Mouse (Mus musculus) CH12.LX (cell line): ENCODE data around the gene Olfr3. TPM values are rescaled to one million over a fixed set of nuclear protein-coding genes. Genes with fewer than 3 reads are reported as not detected.

Experiments used
- DNase-seq: peaks from one replicate; pipeline ENCODE4 v3.0.0-alpha.2; 2013; ENCODE audit errors: extremely low read depth
- H3K27ac ChIP-seq: 2 replicates; pipeline ENCODE4 v1.5.1; 2012; ENCODE audit warnings: low read depth, mild to moderate bottlenecking, control low read depth, moderate library complexity; ENCODE audit not compliant: insufficient read depth
- H3K27me3 ChIP-seq: replicated peaks from 2 replicates; pipeline ENCODE3; 2012; ENCODE audit warnings: inconsistent platforms
- H3K36me3 ChIP-seq, 2 experiments: replicated peaks in 1 of 2; 2 replicates each; pipeline versions ENCODE3 to v1.6.1; 2012; ENCODE audit warnings: inconsistent platforms in 1 of 2, low read length in 1 of 2, mild to moderate bottlenecking in 1 of 2, mixed read lengths in 1 of 2, moderate library complexity in 1 of 2; ENCODE audit not compliant: control insufficient read depth in 1 of 2, insufficient read depth in 1 of 2
- H3K4me1 ChIP-seq, 2 experiments: 2 replicates each; pipeline ENCODE4 v1.6.1; 2012; ENCODE audit warnings: inconsistent platforms in 1 of 2, moderate library complexity in 1 of 2; ENCODE audit not compliant: insufficient read depth in 2 of 2, control insufficient read depth in 1 of 2
- H3K4me2 ChIP-seq: 2 replicates; pipeline ENCODE4 v1.6.1; 2012; ENCODE audit warnings: low read depth, mild to moderate bottlenecking, control low read depth; ENCODE audit not compliant: poor library complexity, insufficient read depth, severe bottlenecking
- H3K4me3 ChIP-seq, 3 experiments: fragments of 150-350 bp in 1 of 3; sonication (generic) in 1 of 3; replicated peaks in 1 of 3; 2 replicates each; pipeline versions ENCODE3 to v1.5.1; 2011 to 2012; ENCODE audit warnings: low read depth in 2 of 3, low read length in 2 of 3, mild to moderate bottlenecking in 2 of 3, moderate library complexity in 2 of 3, control low read depth in 1 of 3, improper control_type of control experiment in 1 of 3, inconsistent platforms in 1 of 3, mixed read lengths in 1 of 3; ENCODE audit not compliant: poor library complexity in 1 of 3
- H3K79me2 ChIP-seq: replicated peaks from 2 replicates; pipeline ENCODE4 v1.6.1; 2012; ENCODE audit warnings: mild to moderate bottlenecking, moderate library complexity; ENCODE audit not compliant: control insufficient read depth, poor library complexity, insufficient read depth, severe bottlenecking; ENCODE audit errors: extremely low read depth
- H3K9ac ChIP-seq: 2 replicates; pipeline ENCODE4 v1.6.1; 2012; ENCODE audit warnings: low read depth, mild to moderate bottlenecking, control low read depth, moderate library complexity; ENCODE audit not compliant: insufficient read depth
- H3K9me3 ChIP-seq: replicated peaks from 2 replicates; pipeline ENCODE3; 2012; ENCODE audit warnings: low read length, inconsistent platforms, mixed read lengths
- EP300 ChIP-seq: IDR thresholded peaks from 2 replicates; pipeline ENCODE4 v1.6.1; 2011; ENCODE audit warnings: low read length, improper control_type of control experiment
- GABPA ChIP-seq: IDR thresholded peaks from 2 replicates; pipeline ENCODE4 v1.6.1; 2012; ENCODE audit warnings: low read depth, low read length, improper control_type of control experiment, inconsistent platforms; ENCODE audit not compliant: insufficient replicate concordance
- MYC ChIP-seq: IDR thresholded peaks from 2 replicates; pipeline ENCODE4 v1.6.1; 2011; ENCODE audit warnings: low read depth, mild to moderate bottlenecking, improper control_type of control experiment, low read length
- NRF1 ChIP-seq: IDR thresholded peaks from 2 replicates; pipeline ENCODE4 v1.6.1; 2014; ENCODE audit warnings: low read depth, mild to moderate bottlenecking, inconsistent platforms, low read length, improper control_type of control experiment, moderate library complexity
- PAX5 ChIP-seq: IDR thresholded peaks from 2 replicates; pipeline ENCODE4 v1.6.1; 2012; ENCODE audit warnings: low read length, inconsistent platforms, mixed read lengths
- POLR2A ChIP-seq: IDR thresholded peaks from 2 replicates; pipeline ENCODE4 v1.6.1; 2011; ENCODE audit warnings: low read depth, mild to moderate bottlenecking, improper control_type of control experiment, low read length
- ZC3H11A ChIP-seq: IDR thresholded peaks from 2 replicates; pipeline ENCODE4 v1.6.1; 2012; ENCODE audit warnings: low read depth, mild to moderate bottlenecking, inconsistent platforms, low read length, improper control_type of control experiment
- dilution Hi-C: fragments of 300-500 bp; cut with MboI; formaldehyde crosslinking; loops from 2 replicates; pipeline ENCODE4 v1.14.3; 2020; ENCODE audit warnings: low sequenced_read_pairs; ENCODE audit not compliant: extremely low pct_unique_long_range_greater_than_20kb, extremely low pct_ligation_motif_present
- in situ Hi-C: fragments of 300-500 bp; cut with MboI; formaldehyde crosslinking; loops from 3 replicates; pipeline ENCODE4 v1.14.3; 2019; ENCODE audit warnings: low sequenced_read_pairs, low pct_ligation_motif_present, low pct_unique_long_range_greater_than_20kb, mixed read lengths
- polyA plus RNA-seq: library from polyadenylated mRNA; unstranded; fragments of >175 nt; gene quantifications from 2 replicates; pipeline ENCODE4 v1.2.1, GENCODE M21; 2012; ENCODE audit warnings: low read depth; ENCODE audit not compliant: insufficient read length
- total RNA-seq, 2 experiments: library from RNA; depleted of rRNA; stranded (reverse); fragments of 300-350 nt in 1 of 2; fragments of >200 nt in 1 of 2; gene quantifications; 2 replicates each; pipeline ENCODE4 v1.2.3; 2012 to 2014

The Olfr3 gene
- total and polyA plus RNA-seq, 3 experiments = not detected

GRCm38 (mm10) chr2:36783976-36784375, 32.9 kb downstream of the Olfr3 start, which contains the start of gene Olfr348:
Gene Olfr348 (plus strand): TSS chr2:36784276.
- DNase-seq = no peak
- H3K4me2 ChIP-seq = no peak within 1 kb of the TSS
- dilution Hi-C loops = no loop called here
- no peak within 1 kb of the TSS for H3K9ac ChIP-seq
- no peak for TF ChIP-seq GABPA
- TF ChIP-seq NRF1 = no peak
- TF ChIP-seq PAX5 = no peak
- TF ChIP-seq POLR2A = no peak
- TF ChIP-seq ZC3H11A = no peak
- TF ChIP-seq EP300 = no peak
- no peak for TF ChIP-seq MYC
- TF ChIP-seq, all 38 proteins: peak for 0
- no peaks in the 10 kb centered on the region for H3K36me3 ChIP-seq
- no peak within 1 kb of the TSS for H3K4me3 ChIP-seq
- no peaks in the 10 kb centered on the region for H3K79me2 ChIP-seq
- H3K9me3 ChIP-seq = no peaks in the 10 kb centered on the region
- peaks cover 31% of the 10 kb centered on the region for H3K27me3 ChIP-seq
- in situ Hi-C loops = no loop called here
- H3K27ac ChIP-seq = no peak within 1 kb of the TSS
- no peaks in the 10 kb centered on the region for H3K4me1 ChIP-seq

Other genes starting within 250 kb of the Olfr3 start
- gene Olfr345, start 177.0 kb downstream of the Olfr3 start, total RNA-seq (2012; rRNA removed) = not detected in 2 replicates
- gene Olfr345, start 177.0 kb downstream of the Olfr3 start, total RNA-seq (2014; rRNA removed) = not detected in 2 replicates
- gene Olfr345, start 177.0 kb downstream of the Olfr3 start, polyA plus RNA-seq = not detected in 2 replicates
- gene Olfr346, start 131.2 kb downstream of the Olfr3 start, total RNA-seq (2012; rRNA removed) = not detected in 2 replicates
- gene Olfr346, start 131.2 kb downstream of the Olfr3 start, total RNA-seq (2014; rRNA removed) = not detected in 2 replicates
- not detected in 2 replicates for gene Olfr346, start 131.2 kb downstream of the Olfr3 start, polyA plus RNA-seq
- not detected in 2 replicates for gene Olfr347, start 85.1 kb downstream of the Olfr3 start, total RNA-seq (2012; rRNA removed)
- gene Olfr347, start 85.1 kb downstream of the Olfr3 start, total RNA-seq (2014; rRNA removed) = not detected in 2 replicates
- gene Olfr347, start 85.1 kb downstream of the Olfr3 start, polyA plus RNA-seq = not detected in 2 replicates
- not detected in 2 replicates for gene Olfr348, start 32.8 kb downstream of the Olfr3 start, total RNA-seq (2012; rRNA removed)
- gene Olfr348, start 32.8 kb downstream of the Olfr3 start, total RNA-seq (2014; rRNA removed) = not detected in 2 replicates
- not detected in 2 replicates for gene Olfr348, start 32.8 kb downstream of the Olfr3 start, polyA plus RNA-seq
- gene Olfr50, start 26.5 kb downstream of the Olfr3 start, total RNA-seq (2012; rRNA removed) = not detected in 2 replicates
- gene Olfr50, start 26.5 kb downstream of the Olfr3 start, total RNA-seq (2014; rRNA removed) = not detected in 2 replicates
- not detected in 2 replicates for gene Olfr50, start 26.5 kb downstream of the Olfr3 start, polyA plus RNA-seq
- not detected in 2 replicates for gene Olfr350, start 29.3 kb upstream of the Olfr3 start, total RNA-seq (2012; rRNA removed)
- not detected in 2 replicates for gene Olfr350, start 29.3 kb upstream of the Olfr3 start, total RNA-seq (2014; rRNA removed)
- not detected in 2 replicates for gene Olfr350, start 29.3 kb upstream of the Olfr3 start, polyA plus RNA-seq
- not detected in 2 replicates for gene Olfr351, start 45.6 kb upstream of the Olfr3 start, total RNA-seq (2012; rRNA removed)
- not detected in 2 replicates for gene Olfr351, start 45.6 kb upstream of the Olfr3 start, total RNA-seq (2014; rRNA removed)
- gene Olfr351, start 45.6 kb upstream of the Olfr3 start, polyA plus RNA-seq = not detected in 2 replicates
- not detected in 2 replicates for gene Olfr352, start 51.4 kb upstream of the Olfr3 start, total RNA-seq (2012; rRNA removed)
- not detected in 2 replicates for gene Olfr352, start 51.4 kb upstream of the Olfr3 start, total RNA-seq (2014; rRNA removed)
- not detected in 2 replicates for gene Olfr352, start 51.4 kb upstream of the Olfr3 start, polyA plus RNA-seq
- gene Olfr353, start 75.9 kb upstream of the Olfr3 start, total RNA-seq (2012; rRNA removed) = not detected in 2 replicates
- not detected in 2 replicates for gene Olfr353, start 75.9 kb upstream of the Olfr3 start, total RNA-seq (2014; rRNA removed)
- not detected in 2 replicates for gene Olfr353, start 75.9 kb upstream of the Olfr3 start, polyA plus RNA-seq
- not detected in 2 replicates for gene Olfr354, start 88.6 kb upstream of the Olfr3 start, total RNA-seq (2012; rRNA removed)
- gene Olfr354, start 88.6 kb upstream of the Olfr3 start, total RNA-seq (2014; rRNA removed) = not detected in 2 replicates
- gene Olfr354, start 88.6 kb upstream of the Olfr3 start, polyA plus RNA-seq = not detected in 2 replicates
- not detected in 2 replicates for gene Olfr355, start 111.9 kb upstream of the Olfr3 start, total RNA-seq (2012; rRNA removed)
- gene Olfr355, start 111.9 kb upstream of the Olfr3 start, total RNA-seq (2014; rRNA removed) = not detected in 2 replicates
- not detected in 2 replicates for gene Olfr355, start 111.9 kb upstream of the Olfr3 start, polyA plus RNA-seq
- not detected in 2 replicates for gene Olfr356, start 120.1 kb upstream of the Olfr3 start, total RNA-seq (2012; rRNA removed)
- gene Olfr356, start 120.1 kb upstream of the Olfr3 start, total RNA-seq (2014; rRNA removed) = not detected in 2 replicates
- not detected in 2 replicates for gene Olfr356, start 120.1 kb upstream of the Olfr3 start, polyA plus RNA-seq
- not detected in 2 replicates for gene Olfr357, start 176.8 kb upstream of the Olfr3 start, total RNA-seq (2012; rRNA removed)
- gene Olfr357, start 176.8 kb upstream of the Olfr3 start, total RNA-seq (2014; rRNA removed) = not detected in 2 replicates
- not detected in 2 replicates for gene Olfr357, start 176.8 kb upstream of the Olfr3 start, polyA plus RNA-seq
- gene Olfr358, start 192.3 kb upstream of the Olfr3 start, total RNA-seq (2012; rRNA removed) = not detected in 2 replicates
- gene Olfr358, start 192.3 kb upstream of the Olfr3 start, total RNA-seq (2014; rRNA removed) = not detected in 2 replicates
- not detected in 2 replicates for gene Olfr358, start 192.3 kb upstream of the Olfr3 start, polyA plus RNA-seq
- not detected in 2 replicates for gene Olfr360, start 248.7 kb upstream of the Olfr3 start, total RNA-seq (2012; rRNA removed)
- gene Olfr360, start 248.7 kb upstream of the Olfr3 start, total RNA-seq (2014; rRNA removed) = not detected in 2 replicates
- not detected in 2 replicates for gene Olfr360, start 248.7 kb upstream of the Olfr3 start, polyA plus RNA-seq